ENCODE assay signal across 28 mouse cellular contexts in genomic region chr17:62816879-62817278, GRCm38 (mm10).
A peak's percentile ranks its signal among the peaks of the same experiment; 100 is the strongest.
DNase-seq lines count a peak whose midpoint lies in the region; ATAC-seq and TF ChIP-seq lines count a peak whose summit lies in the region.
"Had no signal": no experiment of that assay in that cellular context is flagged by ENCODE, and none has a peak within 500 bp of the region (broad histone marks: within the 10 kb centered on the region; RNA-seq: fewer than 3 reads in every experiment).

No protein-coding gene starts in this region.

- 0 out of 2 replicates have a peak overlapping the region, but pooled peaks have one; percentile 7 for H3K27ac ChIP-seq in midbrain, embryonic 13.5 days
- H3K27ac ChIP-seq in midbrain, embryonic 10.5 days (replicated peaks): no peak overlapping the region
- no peak overlapping the region for H3K27ac ChIP-seq in stomach, embryonic 16.5 days (ENCODE audit: low read length)
- H3K27ac ChIP-seq in stomach, postnatal 0 days (replicated peaks): no peak overlapping the region
- H3K27ac ChIP-seq: embryonic facial prominence, embryonic 12.5 days; embryonic facial prominence, embryonic 15.5 days; gastrocnemius, adult 2 months; heart, embryonic 15.5 days; hindbrain, embryonic 14.5 days; hindbrain, postnatal 0 days had no signal

- no peaks in the 10 kb centered on the region for H3K27me3 ChIP-seq in midbrain, embryonic 13.5 days
- H3K27me3 ChIP-seq in midbrain, embryonic 10.5 days (ENCODE audit: low read depth, poor library complexity, severe bottlenecking): peaks cover 40% of the 10 kb centered on the region
- no peaks in the 10 kb centered on the region for H3K27me3 ChIP-seq in stomach, embryonic 16.5 days (ENCODE audit: control insufficient read depth, insufficient read depth, low read length)
- no peaks in the 10 kb centered on the region for H3K27me3 ChIP-seq in stomach, postnatal 0 days (ENCODE audit: control insufficient read depth, insufficient read depth, low read length)
- H3K27me3 ChIP-seq: CH12.LX; embryonic facial prominence, embryonic 12.5 days; embryonic facial prominence, embryonic 15.5 days; heart, embryonic 12.5 days; heart, embryonic 15.5 days had no signal

- WGBS in midbrain, embryonic 13.5 days: 85% methylated on average over 10 of the region's 10 CpGs
- WGBS in midbrain, embryonic 10.5 days: 89% methylated on average over 10 of the region's 10 CpGs
- 42% methylated on average over 10 of the region's 10 CpGs for WGBS in stomach, embryonic 16.5 days
- 30% methylated on average over 10 of the region's 10 CpGs for WGBS in stomach, postnatal 0 days

- TF ChIP-seq EP300 in stomach, postnatal 0 days (optimal IDR thresholded peaks at IDR 0.05): no peak

- ATAC-seq in midbrain, embryonic 13.5 days: no peak
- no peak for ATAC-seq in stomach, embryonic 16.5 days (ENCODE audit: insufficient read depth, low FRiP score)
- no peak for ATAC-seq in stomach, postnatal 0 days (ENCODE audit: low FRiP score, low TSS enrichment)
- ATAC-seq in megakaryocyte, adult 5-6 weeks (ENCODE audit: poor library complexity, severe bottlenecking): peak; percentile 34; the same call in 1 of the 2 replicates
- ATAC-seq: forebrain, embryonic 14.5 days; forebrain, postnatal 0 days; hindbrain, postnatal 0 days had no signal

- no peak overlapping the region for H3K9ac ChIP-seq in midbrain, embryonic 13.5 days (replicated peaks)
- no peak overlapping the region for H3K9ac ChIP-seq in stomach, embryonic 16.5 days (ENCODE audit: low read length)
- H3K9ac ChIP-seq in stomach, postnatal 0 days (ENCODE audit: low read length): no peak overlapping the region
- H3K9ac ChIP-seq: embryonic facial prominence, embryonic 12.5 days; embryonic facial prominence, embryonic 15.5 days; forebrain, postnatal 0 days; heart, embryonic 12.5 days; heart, embryonic 15.5 days; hindbrain, embryonic 14.5 days had no signal

- no peaks in the 10 kb centered on the region for H3K9me3 ChIP-seq in midbrain, embryonic 13.5 days
- H3K9me3 ChIP-seq in midbrain, embryonic 10.5 days (replicated peaks): no peaks in the 10 kb centered on the region
- H3K9me3 ChIP-seq in stomach, embryonic 16.5 days (replicated peaks; ENCODE audit: control insufficient read depth, low read length): no peaks in the 10 kb centered on the region
- no peaks in the 10 kb centered on the region for H3K9me3 ChIP-seq in stomach, postnatal 0 days (ENCODE audit: control insufficient read depth, low read length)
- H3K9me3 ChIP-seq: embryonic facial prominence, embryonic 12.5 days; embryonic facial prominence, embryonic 15.5 days; heart, embryonic 12.5 days; heart, embryonic 15.5 days had no signal

- peaks cover 60% of the 10 kb centered on the region for H3K4me1 ChIP-seq in midbrain, embryonic 13.5 days (replicated peaks)
- H3K4me1 ChIP-seq in midbrain, embryonic 10.5 days: peaks cover 64% of the 10 kb centered on the region
- H3K4me1 ChIP-seq in stomach, embryonic 16.5 days (ENCODE audit: control insufficient read depth, insufficient read depth, low read length): peaks cover 12% of the 10 kb centered on the region; the same call in 1 of the 2 replicates
- 0 out of 2 replicates have a peak, but pooled peaks cover 4% of the 10 kb centered on the region for H3K4me1 ChIP-seq in stomach, postnatal 0 days (replicated peaks; ENCODE audit: control insufficient read depth, insufficient read depth)

- TF ChIP-seq CTCF in stomach, postnatal 0 days (IDR thresholded peaks at IDR 0.05; ENCODE audit: low read depth): no peak

- no peak for DNase-seq in midbrain, embryonic 10.5 days (ENCODE audit: low spot score)
- DNase-seq in stomach, postnatal 0 days (ENCODE audit: low spot score): no peak
- DNase-seq in cerebellum, adult 9-10 months: no peak
- DNase-seq in c-Kit-positive CD71-positive TER-119-positive erythroid progenitor cells, embryonic 14.5 days (ENCODE audit: low spot score): no peak
- DNase-seq: adrenal gland, adult 2 months; adrenal gland, postnatal 14 days; B cell, adult 2 months; cerebellum, adult 11-12 months; cerebellum, adult 8-10 months; cerebellum, postnatal 14 days; forebrain, postnatal 0 days; gastrocnemius, adult 2 months; gastrocnemius, postnatal 14 days; heart, adult 18-20 months; heart, postnatal 10 days; heart, postnatal 36 days had no signal

- no peak overlapping the region for H3K4me3 ChIP-seq in midbrain, embryonic 13.5 days (replicated peaks)
- H3K4me3 ChIP-seq in midbrain, embryonic 10.5 days: no peak overlapping the region
- H3K4me3 ChIP-seq in stomach, embryonic 16.5 days (replicated peaks; ENCODE audit: low read length): no peak overlapping the region
- H3K4me3 ChIP-seq in stomach, postnatal 0 days (ENCODE audit: low read depth, low read length): no peak overlapping the region
- H3K4me3 ChIP-seq: embryonic facial prominence, embryonic 12.5 days; embryonic facial prominence, embryonic 15.5 days; gastrocnemius, adult 2 months; heart, embryonic 12.5 days; heart, embryonic 15.5 days had no signal

- H3K36me3 ChIP-seq in midbrain, embryonic 13.5 days: no peaks in the 10 kb centered on the region
- no peaks in the 10 kb centered on the region for H3K36me3 ChIP-seq in midbrain, embryonic 10.5 days
- no peaks in the 10 kb centered on the region for H3K36me3 ChIP-seq in stomach, embryonic 16.5 days (ENCODE audit: control insufficient read depth, insufficient read depth, low read length)
- H3K36me3 ChIP-seq in stomach, postnatal 0 days (ENCODE audit: control insufficient read depth, insufficient read depth, low read length): no peaks in the 10 kb centered on the region
- H3K36me3 ChIP-seq: embryonic facial prominence, embryonic 12.5 days; embryonic facial prominence, embryonic 15.5 days; G1E; heart, embryonic 12.5 days; heart, embryonic 15.5 days had no signal

- no peak overlapping the region for H3K4me2 ChIP-seq in midbrain, embryonic 13.5 days (replicated peaks)
- H3K4me2 ChIP-seq in stomach, embryonic 16.5 days (ENCODE audit: low read depth, low read length): 0 out of 2 replicates have a peak overlapping the region, but pooled peaks have one; percentile 10
- no peak overlapping the region; the same call in 1 of the 2 replicates for H3K4me2 ChIP-seq in stomach, postnatal 0 days (replicated peaks; ENCODE audit: low read depth)
- H3K4me2 ChIP-seq: embryonic facial prominence, embryonic 12.5 days; embryonic facial prominence, embryonic 15.5 days; heart, embryonic 12.5 days; heart, embryonic 15.5 days; hindbrain, embryonic 14.5 days had no signal
